Mouse (Mus musculus) hindlimb bud, embryonic 11.5 days (tissue): ENCODE results near the gene Pla2g2c.

Experiments
- DNase-seq: peaks from one replicate; pipeline ENCODE4 v3.0.0-alpha.2; 2012; ENCODE audit warnings: low read depth, low spot score; ENCODE audit errors: extremely low spot score

Pla2g2c gene

DNA sequence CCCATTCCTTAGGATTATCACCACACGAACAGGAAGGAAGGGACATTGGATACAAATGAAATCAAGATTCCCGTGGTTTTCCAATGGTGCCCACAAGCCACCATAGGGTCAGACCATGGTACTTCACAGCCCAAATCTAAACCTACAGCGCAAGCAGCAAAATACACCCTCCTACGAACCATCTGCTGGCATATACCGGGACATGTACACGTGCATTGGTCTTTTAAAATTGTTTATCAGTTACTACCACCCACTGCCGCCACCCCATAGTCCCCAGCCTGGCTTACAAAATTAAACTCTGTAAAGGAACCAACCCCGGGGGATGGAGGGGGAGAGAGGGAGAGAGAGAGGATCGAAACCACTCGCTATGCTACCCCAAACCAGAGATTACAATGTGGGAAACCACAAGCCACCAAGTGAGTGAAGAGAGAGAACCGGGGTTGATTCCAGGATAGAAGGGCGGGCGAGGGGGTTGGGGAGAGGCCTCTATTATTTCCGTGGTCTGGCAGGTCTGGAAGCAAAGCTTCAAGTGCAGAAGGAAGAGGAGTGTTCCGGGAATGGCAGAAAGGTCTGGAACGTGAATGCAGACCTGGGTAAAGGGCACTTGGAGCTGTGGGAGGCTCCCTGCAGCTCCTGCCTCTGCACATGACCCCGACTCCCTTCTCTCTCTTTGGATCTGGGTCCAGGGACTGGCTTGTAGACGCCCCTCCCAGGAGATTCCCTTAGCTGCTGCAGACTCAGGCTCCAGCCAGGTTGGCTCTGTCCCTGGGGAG is at the start of gene Pla2g2c:
Gene Pla2g2c, plus strand, starts transcription at position 439 of the 773 bp plus-strand sequence.
- DNase-seq: no peak

DNA sequence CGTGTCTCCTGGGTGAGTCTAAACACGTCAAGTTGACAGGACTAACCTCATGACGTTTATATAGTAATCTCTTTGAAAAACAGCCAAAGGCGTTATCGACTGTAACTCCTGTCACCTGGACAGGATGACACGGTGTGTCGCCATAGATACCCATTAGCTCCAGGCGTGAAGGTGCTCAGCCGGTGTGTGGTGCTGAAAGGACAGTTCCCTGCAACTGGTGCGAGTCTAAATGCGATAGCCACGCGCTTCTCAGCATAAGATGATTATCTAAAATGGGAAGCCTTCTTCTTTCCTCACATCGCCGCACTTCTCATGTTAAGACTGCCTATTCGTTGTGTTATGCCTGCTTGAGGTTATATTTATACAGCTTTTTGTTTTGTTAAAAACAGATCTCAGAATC is 48.1 kb upstream of the Pla2g2c start:
- peak; percentile 31 for DNase-seq

DNA sequence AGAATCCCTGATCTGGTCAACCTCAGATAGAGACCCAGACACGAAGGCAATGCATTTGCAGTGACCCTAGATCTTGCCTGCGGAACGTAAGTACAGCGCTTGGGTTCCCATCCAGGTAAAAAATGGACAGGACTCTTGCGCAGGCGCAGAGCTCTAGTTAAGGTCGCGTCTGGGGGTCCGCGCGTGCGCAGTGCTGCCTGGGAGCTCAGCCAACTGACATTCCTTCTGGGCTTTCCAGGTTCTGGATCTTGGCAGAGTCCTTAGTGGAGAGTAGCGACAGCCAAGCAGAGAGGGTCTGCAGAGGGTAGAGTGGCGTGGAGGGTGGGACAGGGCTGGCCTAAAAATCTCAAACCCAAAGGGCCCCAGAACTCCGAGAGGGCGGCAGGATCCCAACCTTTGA is 47.0 kb upstream of the Pla2g2c start:
- DNase-seq: no peak

DNA sequence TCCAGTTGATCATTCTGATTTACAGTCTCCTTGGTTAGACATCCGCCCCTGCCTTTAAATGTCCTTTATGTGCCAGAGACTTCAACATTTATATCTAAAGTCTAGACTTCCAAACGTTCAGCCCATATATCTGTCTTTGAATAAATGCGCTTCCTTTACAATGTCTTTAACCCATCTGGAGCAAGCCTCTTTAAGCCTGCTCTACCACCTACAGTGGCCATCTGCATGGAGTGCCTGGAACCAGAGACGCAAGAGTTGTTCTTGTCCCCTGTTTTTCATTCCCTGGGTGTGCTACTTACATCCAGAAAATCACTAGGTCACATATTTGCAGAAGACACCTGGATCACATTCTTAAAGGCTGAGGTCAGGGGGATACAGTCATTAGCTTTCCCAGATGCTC is 44.5 kb upstream of the Pla2g2c start:
- DNase-seq: no peak

DNA sequence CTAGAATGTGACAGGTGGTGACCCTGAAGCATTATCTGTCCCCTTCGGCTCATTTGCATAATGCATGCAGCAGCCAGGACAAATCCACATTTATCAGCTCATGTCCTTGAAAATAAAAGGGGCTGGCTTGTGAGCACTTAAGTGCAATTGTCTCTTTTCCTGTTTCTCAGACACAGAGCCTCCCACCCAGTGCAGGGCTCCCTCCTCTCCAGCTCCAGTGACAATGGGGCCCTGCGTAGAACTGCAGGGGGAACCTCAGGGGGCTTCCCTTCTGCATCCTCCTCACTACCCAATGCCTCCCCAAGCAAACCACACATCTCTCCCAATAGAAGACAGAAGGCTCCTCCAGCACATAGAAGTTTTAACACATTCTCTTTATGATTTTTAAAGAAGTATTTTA is 41.8 kb upstream of the Pla2g2c start:
- no peak for DNase-seq

DNA sequence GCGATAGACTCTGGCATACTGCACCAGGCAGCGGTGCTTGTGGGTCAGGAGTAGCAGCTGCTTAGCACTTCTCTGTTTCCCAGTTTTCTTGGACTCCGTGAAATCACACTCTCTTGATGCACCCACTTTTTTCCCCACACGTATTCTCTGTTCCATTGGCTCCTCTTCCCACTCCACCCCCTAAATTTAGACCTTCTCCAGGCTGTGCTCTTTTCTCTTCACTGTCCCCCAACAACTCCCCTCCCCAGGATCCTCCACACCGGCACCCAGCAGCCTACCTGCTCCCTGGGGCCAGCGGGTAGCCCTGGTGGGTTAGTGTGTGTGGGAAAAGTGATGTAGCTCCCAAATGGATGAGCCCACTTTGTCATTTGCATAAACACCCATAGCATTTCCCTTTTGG is 38.8 kb upstream of the Pla2g2c start:
- DNase-seq: no peak

DNA sequence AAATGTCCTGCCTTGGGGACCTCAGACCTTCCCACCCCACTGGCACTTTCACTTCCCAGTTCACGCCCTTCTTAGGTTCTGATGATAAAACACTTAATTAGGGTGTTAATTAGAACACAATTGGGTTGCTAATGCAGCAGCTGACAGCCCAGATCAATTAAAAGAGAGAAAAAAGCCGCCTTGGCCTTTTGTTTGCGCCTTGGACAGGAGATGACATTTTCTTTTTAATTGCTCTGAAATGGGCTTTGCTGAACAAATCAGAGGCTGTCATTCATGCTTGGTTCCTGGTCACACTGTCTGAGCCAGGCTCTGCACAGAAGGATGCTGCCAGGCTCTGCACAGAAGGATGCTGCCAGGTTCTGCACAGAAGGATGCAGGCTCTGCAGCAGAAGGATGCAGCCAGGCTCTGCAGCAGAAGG is 35.5 kb upstream of the Pla2g2c start:
- no peak for DNase-seq

DNA sequence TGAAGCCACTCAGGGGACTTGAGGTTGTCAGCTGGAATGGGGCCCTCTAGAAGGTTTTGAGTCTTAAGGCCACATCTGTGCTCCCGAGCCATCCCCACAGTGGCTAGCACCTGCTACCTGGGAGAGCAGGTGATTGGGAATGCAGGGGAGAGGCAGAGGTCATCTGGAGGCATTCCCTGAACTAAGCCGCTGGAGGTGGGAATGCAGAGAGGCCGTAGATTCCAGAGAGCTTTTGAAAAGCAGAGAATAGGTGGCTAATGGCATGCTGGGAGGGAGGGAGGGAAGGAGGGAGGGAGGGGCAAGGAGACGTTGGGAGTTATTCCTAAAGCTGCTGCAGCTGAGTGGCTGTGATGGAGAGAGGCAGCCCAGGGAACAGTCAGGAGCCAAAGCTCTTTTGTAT is 34.0 kb upstream of the Pla2g2c start:
- DNase-seq: no peak

DNA sequence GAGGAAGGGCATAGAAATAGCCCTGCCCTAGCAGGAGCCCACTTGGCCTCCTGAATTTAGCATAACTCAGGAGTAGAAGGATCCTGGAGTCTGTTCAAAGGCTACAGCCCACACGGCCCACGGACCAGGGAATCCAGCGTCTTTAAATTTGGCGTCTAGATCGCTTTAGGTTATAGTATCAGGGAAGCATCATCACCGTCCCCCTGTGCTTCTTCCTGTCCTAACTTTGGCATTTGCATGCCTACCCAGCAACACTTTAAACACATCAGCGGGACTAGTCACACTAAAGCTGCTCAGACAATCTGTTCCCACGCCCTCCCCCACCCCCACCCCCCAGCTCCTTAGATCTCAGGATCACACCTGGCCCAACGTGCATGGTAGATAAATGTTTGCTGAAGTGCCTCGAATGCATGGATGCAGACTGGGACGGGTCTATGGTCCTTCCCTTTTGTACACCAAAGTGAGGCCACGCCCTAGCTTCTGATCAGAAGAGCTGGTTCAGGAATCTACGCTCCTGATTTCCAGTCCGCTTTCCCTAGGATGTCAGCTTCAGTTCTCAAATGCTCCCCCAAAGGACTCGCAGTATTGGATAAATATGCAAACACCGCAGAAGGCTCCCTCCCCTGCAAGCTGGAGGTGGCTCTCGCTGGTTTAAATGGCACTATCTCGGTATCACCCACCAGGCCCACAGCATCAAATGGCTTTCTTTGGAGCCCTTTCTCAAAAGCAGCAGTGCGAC is 33.0 kb upstream of the Pla2g2c start:
- DNase-seq: no peak

DNA sequence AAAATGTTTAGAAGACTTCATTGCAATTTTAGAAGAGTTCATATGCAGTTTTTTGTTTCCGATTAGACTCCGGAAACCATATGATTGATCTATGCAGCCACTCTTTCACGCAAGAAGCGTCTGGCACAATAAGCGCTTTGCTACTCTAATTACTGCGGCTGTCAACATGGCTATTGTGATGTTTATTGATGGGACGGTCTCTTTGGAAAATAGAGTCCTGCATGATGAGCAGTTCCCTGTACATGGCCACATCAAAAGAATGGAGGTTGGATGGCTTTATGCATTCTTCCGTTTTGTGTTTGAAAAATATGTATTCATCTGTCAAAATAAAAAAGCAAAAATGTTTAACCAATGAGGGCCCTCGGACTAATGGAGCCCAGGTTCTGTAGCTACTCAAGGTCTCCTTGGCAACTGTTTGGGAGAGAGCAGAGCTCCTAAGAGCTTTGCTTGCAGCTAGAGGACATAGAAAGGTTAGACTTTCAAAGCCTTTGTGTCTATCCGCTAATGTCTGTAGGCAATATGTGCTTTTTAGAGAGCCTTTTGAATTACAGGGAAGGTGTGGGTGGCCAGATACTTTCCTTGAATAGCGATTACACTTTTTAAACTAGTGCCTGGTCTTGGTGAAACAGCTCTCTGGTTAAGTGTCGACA is 31.4 kb upstream of the Pla2g2c start:
- DNase-seq: no peak

DNA sequence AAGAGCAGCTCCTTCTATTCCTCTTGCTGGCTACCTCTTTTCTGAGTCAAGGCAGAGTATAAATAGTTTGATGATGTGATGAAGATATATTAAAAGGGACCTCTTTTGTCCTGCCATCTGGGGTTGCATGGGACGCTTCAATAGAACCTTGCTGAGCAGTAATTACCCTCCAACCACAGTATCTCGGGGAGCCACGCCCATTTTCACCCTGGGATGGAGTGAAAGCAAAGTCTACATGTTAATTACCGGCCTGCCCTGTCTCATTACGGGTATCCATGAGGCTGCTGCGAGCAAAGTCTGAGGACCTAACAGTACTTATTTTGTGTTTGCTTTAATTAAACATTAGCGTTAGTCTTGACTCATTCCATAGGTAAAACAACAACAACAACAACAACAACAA is 27.9 kb upstream of the Pla2g2c start:
- no peak for DNase-seq

DNA sequence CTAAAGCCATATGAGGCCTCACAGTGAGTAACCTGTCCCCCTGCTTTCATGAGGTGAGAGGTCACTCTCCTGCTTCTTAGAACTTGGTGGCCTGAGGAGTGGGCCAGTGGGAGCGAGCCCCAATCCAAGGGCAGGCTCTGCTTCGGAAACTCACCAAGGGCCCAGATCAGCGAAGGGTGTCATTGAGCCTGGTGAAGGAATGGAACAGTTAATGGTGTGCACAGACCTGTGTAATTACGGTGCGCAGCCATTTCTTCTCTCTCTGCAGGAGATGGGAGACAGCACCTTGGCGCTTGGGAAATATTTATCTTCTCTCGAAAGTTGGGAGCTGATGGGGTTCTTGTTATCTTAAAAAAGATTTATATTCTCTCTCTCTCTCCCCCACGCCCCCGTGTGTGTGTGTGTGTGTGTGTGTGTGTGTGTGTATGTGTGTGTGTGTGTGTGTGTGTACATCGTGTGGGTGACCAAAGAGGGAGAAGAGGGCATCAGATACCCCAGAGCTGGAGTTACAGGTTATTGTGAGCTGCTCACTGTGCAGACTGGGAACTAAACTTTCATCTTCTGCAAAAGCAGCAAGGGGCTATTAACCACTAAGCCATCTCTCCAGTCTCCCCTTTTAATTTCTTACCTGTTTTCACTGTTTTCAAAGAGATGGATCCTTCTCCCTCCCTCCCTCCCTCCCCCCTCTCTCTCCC is 27.3 kb upstream of the Pla2g2c start:
- DNase-seq: no peak

DNA sequence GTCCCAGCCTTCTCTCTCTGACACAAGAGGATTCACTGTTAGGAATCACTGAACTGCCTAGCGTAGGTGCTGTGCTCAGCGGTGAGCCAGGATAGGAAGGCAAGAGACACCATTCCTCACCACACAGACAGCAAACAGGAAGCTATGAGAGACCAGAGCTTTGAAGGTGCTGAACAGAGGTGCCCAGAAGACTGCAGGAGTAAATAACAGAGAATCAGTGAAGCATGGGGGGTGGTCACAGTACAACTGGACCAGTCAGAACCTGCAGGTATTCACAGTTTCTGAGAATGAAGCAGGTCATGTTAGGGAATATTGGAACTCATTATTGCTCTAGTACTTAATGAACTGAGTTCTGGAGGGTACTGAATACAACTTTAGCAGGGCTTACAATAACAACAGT is 26.3 kb upstream of the Pla2g2c start:
- DNase-seq: no peak

DNA sequence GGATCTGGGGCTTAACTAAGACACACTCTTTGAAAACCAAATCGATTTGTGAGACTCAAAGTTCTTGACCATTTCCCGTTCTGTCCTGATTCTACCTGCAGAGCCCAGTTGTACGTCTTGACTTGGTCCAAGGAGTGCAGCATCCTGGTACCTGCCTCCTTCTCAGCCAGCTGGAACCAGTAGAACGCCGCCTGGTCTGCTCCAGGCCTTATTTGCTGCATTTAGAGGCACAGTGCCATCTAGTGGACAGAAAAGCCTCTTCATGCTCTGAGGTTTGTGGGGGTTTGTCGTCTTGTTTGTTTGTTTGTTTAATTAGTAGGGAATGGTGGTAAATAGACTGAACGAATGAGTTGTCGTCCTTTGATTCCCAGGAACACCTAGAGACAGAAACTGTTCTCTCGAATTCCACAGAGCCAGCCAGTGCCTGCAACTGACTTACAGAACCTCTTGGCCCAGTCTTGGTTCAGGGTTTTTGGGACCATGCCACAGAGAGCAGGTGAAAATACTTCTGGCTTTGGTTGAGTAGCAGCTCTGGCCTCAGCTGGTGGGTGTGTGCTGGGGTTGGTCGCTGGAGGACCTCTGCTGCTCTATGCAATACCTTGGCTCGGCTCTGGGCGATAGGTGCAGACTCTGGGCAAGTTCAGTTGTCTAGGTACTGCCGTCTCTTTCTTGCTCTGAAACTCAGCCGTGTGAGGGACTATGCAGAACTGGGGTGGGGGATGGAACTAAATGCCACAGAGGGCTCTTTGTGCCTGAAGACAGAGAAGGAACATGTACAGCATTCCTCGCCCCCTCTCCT is 24.2 kb upstream of the Pla2g2c start:
- peak; percentile 44 for DNase-seq

DNA sequence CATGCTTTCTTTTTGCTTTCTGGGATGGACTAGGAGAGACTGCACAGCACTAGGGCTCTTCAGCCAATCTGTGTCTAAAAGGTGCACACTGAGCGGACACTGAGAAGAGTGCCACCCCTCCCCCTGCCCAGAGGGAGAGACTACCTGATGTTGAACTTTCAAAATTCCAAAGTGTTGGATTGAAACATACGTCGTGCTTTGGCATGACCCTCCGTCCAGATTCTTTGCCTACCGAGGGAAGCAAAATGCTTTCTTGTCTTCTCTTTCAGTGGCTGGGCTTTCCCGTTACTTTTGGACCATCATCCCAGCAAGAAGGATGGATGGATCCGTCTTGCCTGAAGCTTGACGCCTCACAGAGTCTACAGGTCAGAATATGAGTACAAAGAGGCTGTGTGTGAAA is 23.5 kb upstream of the Pla2g2c start:
- DNase-seq: no peak

DNA sequence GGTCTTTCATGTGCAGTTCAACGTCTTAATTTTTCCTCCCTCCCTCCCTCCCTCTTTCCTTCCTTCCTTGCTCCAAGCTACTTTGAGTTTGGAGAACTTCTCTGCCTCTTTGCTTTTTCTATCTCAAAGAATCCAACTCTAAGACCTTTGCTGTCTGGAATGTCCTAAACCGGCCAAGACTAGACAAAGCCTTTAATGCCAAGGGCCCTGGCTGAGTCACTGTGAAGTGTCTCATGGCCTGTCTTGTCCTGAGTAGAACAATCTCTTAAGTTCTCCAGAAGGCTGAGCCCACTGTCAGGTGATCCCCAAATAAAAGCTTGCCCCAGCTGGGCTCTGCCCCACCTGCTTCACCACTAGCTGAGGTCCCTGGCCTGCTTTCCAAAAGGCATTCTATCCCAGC is 22.6 kb upstream of the Pla2g2c start:
- no peak for DNase-seq

DNA sequence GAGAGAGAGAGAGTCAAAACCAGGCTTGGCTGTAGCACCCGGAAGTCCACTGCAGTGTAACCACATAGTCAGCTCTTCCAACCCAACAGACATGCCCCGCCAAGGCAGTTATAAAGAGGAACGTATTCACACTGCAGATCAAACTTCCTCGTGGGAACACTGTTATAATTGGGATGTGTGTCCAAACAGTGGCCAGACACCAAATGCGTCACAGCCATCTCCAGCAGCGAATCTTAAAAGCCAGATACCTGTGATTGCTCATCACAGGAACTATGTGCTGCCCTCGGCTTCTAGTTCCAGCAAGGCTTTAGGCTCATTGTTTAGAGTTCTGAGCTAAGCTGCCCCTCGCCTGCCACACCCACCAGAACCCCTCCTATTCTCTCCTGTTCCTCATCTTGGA is 22.1 kb upstream of the Pla2g2c start:
- DNase-seq: no peak

DNA sequence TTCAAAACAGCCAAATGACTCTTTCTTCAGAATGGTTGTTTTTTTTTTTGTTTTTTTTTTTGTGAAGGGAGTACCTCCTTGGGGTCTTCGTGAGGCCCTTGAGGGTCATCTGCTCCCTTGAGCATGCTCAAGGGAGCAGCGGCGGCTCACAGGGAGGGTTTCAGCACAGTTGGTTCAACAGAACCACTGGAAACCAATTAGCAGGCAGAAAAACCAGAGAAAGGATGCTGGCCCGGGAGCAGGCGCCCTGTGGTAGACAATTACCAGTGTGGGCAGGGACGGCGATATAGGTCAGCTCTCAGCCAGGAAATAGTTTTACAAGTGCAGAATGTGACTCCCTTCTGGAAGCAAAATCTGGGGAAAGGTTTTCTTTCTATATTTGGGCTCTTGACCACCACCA is 21.0 kb upstream of the Pla2g2c start:
- DNase-seq: no peak

DNA sequence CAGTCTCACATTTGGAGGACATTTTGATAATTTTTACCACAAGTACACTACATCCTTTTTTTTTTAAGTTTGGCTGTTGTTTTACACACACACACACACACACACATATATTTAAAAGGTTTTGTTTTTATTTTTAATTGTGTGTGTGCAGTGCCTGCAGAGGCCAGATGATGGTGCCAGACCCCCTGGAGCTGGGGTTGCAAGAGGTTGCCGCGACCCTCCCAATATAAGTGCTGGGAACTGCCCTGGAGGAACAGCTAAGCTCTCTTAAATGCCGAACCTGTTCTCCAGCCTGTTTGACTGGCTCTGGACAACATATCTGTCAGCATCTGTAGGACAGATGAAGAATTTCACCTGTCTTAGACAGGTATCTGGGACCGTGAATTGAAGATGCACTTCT is 20.4 kb upstream of the Pla2g2c start:
- no peak for DNase-seq

DNA sequence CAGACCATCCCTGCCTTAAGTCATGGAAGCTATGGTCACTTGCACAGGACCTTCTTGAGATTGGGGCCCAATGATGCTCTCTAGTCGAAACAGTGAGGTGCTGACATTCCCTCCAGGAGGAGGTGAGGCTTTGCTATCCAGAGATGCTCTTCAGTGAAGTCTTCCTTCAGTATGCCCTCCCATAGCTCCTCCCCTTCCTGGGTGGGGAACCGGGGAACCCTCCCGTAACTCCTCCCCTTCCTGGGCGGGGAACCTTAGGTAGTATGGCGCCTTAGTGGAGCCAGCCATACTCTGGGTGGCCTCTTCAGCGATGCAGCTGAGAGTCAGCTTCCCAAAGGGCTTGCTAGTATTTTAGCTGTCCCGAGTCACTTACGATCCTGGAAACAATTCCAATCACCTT is 18.0 kb upstream of the Pla2g2c start:
- DNase-seq: no peak

DNA sequence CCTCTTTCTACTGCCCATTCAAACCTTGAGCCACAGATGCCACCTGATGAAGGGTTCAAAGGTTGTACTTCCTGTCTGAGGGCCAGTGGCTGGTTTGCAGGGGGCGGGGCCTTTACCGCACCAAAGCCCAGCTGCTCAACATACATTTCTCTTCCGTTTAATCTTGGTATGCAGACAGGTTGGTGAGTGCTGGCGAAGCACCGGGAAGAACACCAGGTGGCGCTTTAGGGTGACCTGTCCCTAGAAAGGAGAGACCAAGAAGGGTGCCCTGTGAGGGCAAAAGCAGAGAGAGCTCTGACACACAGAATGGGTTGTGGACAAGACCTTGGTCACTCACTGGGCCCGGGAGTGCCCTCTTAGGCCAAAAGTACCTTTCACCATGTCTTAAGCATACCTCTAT is 16.0 kb upstream of the Pla2g2c start:
- DNase-seq: no peak
